Mouse (Mus musculus) thymus, adult 18-20 months (tissue): ENCODE results near the gene Efcab1.
"Not testable (repeated sequence)": the region's sequence is repeated elsewhere in the genome, so short reads cannot be mapped to it uniquely, and the experiment has no call there.

Experiments used
- DNase-seq, 2 experiments: peaks; one replicate each; pipeline ENCODE4 v3.0.0; 2022; ENCODE audit warnings: mixed read lengths in 2 of 2

Efcab1 gene

DNA sequence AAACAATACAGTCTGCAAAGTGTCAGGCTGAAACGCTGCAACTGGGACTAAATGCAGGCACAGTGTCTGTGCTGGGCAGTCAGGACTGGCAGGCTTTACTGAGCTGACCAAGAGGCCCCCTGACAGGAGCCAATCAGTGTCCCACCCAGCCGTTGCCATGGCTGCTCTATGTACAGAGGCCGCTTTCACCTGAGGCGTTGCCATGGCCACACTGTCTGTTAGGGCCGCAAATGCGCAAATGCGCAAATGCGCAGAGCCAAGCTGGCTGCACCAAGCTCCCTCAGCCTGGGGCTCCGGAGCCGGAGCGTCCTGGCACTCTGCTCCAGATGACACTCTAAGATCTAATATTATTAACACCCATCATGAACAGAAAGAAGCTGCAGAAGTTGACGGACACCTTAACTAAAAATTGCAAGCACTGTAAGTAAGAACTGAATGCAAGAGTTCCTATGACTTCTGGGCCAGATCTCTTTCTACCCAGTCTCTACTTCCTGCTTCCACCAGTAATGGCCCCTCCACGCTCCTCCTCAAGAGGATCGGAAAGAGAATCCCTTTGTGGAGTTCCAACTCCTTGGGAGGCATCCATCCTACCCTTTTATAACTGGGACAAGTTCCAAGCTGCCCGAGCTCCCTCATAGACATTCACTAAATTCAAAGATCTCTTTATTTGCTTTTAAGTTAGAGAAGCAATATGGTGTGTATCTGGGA lies at the start of gene Efcab1:
TSS of gene Efcab1 (plus strand) at position 214 of the 708 bp plus-strand sequence.
- DNase-seq: no peak

GRCm38 (mm10) chr16:14859443-14859842 lies 47.0 kb upstream of the Efcab1 start:
- no peak for DNase-seq

GRCm38 (mm10) chr16:14884916-14885315 lies 21.5 kb upstream of the Efcab1 start:
- no peak for DNase-seq

DNA sequence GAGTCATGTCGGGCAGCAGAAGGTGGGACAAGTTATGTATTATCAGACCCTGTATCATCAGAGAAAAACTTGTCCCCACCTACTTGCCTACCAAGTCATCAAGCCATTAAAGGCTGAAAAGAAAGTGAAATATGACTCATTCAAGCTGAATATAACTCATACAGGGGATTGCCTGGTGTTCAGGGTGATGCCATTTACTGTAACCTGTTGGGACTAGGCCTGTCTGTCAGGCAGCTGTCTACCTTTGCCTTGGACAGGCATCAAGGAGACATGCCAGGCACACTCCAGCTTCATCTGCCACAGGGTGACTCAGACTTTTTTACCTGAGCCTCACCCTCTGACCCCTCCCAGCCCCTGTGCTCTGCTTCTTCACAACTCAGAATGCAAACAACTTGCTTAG lies 21.0 kb upstream of the Efcab1 start:
- DNase-seq: no peak

DNA sequence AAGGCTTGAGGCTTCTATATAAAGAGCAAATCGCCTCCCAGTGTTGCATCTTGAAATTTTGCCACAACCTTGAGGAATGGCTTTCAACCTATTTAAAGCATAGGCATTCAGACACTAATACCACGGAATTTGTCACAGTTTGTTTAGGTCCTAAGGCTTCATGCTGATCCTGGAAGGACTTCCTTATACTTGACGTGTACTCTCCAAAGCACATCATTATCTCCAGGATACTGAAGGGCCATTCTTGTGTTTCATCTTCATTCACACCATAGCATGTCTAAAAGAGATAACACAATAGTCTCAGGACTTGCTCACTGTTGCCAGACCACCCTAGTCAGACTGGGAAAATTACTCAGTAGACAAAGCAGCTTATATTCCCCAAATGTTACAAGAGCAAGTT lies 13.9 kb upstream of the Efcab1 start:
- no peak for DNase-seq

DNA sequence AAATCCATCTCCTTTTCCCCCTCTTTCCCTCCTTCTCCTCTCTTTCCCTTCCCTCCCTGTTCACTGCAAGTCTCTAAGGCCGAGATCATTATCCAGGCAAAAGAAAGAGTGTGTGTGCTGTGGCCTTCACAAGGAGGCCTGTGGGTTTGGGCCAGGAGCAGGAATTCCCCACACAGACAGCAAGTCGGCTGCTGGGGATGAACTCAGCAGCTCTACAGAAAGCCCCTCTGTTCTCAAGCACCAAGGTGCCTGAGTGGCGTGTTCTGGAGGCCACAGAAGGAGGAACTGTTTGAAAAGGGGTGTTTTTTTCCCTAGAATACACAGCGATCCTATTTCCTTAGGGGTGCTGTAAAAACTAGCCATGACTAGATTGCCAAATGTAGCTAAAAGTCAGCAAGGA lies 12.5 kb upstream of the Efcab1 start:
- no peak for DNase-seq

DNA sequence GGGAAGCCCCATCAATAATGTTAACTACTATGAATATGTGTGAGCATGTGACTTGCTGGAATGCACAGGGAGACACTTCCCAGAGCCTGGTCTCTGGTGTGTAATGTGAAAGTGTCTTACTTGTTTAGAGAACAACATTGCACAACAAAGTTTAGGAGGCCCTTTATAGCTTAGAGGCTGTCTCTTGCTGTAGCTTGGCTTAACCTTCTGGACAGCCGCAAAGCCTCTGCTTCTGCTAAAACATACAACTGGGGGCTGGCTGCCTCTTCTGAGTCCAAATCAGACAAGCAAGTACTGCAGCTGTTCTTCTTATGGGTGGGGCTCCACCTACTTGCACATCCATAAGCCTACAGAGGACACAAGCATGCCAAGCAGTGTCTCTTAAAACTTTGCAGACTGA lies 11.7 kb upstream of the Efcab1 start:
- DNase-seq: no peak

DNA sequence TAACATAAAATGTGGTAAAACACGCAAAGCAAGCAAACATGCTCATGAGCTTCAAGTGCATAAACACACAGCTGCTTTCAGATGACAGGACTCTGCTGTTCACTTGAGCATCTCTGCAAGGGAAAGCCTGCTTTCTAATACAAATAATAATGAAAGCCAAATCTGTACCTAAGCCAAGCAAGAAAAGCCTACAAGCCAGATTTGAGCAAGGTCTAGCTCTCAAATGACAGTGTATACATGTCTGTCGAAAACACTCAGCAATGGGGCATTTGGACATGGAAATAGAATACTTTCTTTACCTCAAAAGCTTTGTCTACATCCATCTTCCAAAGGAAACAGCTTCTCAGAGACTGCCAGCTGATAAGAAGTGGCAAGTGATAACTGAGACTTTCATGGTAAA lies 10.9 kb upstream of the Efcab1 start:
- DNase-seq: no peak

GRCm38 (mm10) chr16:14930711-14931110 lies 24.3 kb downstream of the Efcab1 start:
- not testable (repeated sequence) for DNase-seq

- DNase-seq: not testable (repeated sequence)
Observed at GRCm38 (mm10) chr16:14936478-14937166, 30.2 kb downstream of the Efcab1 start.

DNA sequence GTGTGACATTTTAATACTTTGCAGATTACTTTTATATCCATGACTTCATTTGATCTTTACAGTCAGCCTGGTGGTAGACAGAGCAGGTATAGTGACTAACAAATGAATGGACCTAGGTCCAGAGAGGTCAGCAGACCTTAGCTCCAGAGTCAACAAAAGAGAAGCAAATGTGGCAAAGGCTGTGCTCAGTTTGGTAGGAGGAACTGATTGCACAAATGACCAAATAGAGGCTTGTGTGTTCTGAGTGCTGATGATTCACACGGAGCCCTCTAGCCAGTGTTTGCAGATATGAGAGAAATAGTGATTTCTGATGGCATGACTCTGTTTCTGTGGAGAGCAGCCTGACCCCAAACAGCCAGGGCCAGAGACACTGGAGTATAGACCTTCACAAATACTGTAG lies 33.1 kb downstream of the Efcab1 start:
- no peak for DNase-seq

DNA sequence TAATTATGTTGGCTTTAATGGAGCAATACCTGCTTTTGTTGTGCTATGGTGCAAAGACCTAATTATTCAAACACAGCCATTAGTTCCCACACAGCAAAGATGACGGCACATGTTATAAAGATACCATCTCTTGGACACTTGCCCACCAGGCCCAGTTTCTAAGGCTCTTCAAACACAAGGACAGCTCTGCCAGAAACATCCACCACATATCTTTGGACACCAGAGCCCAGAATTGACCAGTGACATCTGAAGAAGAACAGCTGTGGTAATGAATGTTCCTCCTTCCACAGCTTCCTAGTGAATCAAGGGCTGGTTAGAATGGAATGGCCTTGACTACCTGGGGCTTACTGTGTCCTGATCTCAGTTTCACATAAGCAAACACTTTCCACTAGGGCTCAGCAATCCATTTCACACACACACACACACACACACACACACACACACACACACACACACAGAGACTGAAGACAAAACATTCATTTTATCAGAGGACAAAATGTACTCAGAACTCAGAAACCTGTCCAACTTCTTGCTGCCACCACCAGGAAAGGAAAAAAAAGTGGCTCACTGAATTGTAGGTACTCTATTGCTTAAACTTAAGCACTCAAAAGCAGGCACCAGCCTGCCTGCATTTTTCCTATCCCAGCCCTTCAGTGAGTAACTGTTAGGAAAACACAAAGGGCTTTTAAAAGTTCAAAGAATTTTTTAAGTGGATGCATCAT lies 33.7 kb downstream of the Efcab1 start:
- DNase-seq: no peak

DNA sequence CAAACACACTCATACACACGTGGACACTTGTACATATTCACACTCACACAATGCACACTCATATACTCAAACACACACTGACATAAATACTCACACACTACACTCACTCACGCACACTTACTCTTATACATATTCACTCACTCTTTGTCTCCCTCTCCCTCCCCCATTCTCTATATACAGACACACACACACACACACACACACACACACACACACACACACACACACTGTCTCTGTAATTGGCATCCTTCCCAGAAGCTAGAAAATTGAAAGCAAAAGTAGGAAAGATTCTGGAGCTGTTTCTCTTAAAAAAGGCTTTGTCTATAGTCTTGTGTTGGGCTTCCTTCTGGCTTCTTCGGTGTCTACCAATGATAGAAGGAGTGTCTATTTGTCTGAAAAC lies 34.5 kb downstream of the Efcab1 start:
- DNase-seq: no peak

DNA sequence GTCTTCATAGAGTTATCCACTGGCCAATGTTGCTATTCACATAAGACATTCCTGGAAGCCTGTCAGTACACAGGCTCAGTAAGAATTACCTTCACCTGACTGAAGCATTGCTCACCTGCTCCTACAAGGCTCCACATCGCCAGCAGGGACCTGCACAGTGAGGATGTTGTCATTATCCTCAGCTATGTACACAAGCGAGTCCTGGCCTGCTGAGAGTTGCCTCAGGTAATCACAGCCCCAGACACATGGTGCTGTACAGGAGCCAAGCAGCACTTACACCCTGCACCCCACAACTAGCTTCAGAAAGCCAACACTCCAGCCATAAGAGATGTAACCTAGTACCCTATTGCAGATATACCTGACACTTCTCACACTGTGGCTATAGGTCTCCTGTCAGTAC lies 37.1 kb downstream of the Efcab1 start:
- no peak for DNase-seq

DNA sequence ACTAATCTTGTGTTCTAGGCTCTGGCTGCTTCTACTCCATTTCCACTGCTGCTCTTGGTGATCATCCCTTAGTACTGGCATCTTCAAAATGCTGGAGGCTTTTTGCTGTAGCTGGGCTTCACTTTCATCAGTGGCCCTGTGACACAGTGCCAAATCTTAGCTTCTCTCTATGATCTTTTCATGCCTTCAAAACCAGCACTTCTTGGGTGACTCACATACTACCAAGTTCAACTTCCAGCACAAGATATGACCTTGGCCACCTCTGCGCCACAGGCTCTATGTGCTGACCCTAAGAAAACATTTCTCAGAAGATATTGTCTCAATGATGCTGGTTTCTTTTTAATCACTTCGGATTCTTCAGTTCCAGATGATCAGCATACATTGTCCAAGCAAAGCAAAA lies 41.2 kb downstream of the Efcab1 start:
- DNase-seq: not testable (repeated sequence)

DNA sequence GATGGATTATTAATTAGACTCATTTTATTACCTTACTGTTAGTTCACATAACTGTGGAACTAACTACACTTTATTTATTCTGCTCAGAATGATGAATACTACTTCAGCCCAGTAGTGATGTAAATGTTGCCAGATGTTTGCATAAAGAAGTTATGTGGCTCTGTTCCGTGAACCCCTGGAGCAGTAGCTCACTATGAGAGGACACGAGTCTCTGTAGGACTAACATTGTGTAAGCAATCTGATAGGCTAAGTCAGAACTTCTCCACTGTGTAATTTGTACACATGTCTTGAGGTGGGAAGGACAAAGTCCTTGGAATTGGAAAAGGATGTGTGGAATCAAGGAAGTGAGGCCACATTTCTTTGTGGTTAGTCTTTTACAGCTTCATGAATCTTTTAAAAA lies 45.5 kb downstream of the Efcab1 start:
- no peak for DNase-seq

GRCm38 (mm10) chr16:14959743-14960142 lies 53.3 kb downstream of the Efcab1 start:
- no peak for DNase-seq

DNA sequence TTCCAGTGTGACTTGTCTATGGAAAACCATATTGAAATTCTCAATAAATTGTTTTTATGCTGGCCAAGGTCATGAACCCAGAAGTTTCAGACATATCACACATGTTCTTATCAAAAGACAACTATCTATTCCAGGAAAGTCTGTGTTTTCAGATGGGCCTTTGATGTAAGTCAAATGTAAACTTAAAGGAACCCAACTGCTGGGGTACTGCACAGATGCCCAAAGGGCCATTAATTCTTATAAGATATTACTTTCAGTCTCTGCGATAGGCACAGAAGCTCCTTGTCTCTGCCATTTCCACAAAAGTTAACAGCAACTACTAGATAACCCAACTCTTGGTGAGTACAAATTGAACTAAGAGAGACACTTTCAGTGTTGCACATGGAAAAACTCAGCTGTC lies 67.3 kb downstream of the Efcab1 start:
- DNase-seq: no peak

- no peak for DNase-seq
Observed at GRCm38 (mm10) chr16:14979228-14979627, 72.8 kb downstream of the Efcab1 start.

DNA sequence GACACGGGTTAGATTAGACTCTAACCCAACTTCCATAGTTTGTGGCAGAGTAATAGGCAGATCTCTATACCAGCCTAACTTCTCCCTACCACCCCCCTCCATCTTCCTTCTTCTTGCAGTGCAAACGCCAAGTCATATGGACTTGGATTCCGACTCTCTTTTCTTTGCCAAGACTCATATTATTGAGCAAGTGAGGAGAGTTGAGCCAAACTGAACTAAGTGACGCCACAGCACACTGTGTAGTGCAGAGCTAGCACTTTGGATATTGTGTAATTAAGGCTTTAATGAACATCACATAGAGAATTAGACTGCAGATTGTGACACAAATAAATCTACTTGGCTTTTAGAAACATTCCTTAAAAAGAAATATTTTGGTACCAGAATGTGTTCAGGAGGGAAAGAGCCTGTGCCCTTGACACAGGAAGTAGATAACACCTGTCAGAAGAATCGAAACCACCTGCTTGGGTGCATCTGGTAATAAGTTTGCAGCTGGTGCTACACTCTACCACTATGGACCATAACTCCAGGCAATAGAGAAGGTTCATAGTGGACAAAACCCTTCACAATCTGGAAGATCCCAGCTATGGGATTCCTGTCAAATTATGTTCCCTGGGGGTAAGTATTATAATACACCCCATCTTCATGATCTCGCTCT lies 83.3 kb downstream of the Efcab1 start:
- no peak for DNase-seq

DNA sequence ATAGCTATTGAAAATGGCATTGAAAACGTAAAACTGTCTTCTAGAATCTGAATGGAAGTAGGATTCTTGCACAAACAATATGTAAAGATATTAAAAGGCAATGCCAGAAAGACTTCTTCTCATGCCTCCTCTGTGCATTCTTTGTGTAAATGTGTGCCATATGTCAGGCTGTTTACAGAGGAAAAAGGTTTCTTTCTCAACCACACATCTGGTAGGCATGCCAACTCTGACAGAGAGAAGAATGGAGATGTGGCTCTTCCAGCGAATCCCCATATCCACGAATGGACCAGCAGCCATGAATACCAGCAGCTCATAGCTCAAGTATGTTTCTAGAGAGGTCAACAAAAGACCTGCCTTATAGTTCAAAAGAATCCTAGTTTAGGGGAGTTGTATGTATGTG lies 84.6 kb downstream of the Efcab1 start:
- no peak for DNase-seq

DNA sequence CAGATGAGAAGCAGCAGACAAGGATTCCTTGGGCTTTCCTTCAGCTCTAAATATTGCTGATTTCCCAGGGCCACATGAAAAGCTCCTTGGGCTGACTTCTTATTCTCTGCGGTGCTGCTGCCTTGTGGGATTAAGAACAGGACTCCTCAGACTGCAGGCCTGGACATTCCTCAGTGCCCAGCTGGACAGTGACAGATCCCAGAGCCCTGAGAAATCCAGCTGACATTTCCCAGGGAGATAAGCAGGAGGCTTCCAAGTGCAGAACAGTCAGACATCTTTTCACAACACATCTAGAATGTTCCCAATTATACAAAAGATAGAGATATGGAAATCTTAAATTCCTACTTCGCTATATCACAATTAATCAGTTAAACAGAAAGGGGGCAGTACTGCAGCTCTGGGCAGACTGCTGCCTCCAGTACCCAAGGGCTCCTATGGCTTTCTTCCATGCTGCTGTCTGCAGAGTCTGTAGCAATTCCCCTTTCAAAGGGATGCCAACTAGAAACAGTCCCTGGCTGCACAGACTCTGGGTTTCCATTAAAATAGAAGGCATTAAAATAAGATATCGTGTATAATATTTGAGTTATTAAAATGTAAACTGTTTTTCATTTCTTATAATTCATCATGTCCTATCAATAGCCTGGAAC lies 86.2 kb downstream of the Efcab1 start:
- no peak for DNase-seq

DNA sequence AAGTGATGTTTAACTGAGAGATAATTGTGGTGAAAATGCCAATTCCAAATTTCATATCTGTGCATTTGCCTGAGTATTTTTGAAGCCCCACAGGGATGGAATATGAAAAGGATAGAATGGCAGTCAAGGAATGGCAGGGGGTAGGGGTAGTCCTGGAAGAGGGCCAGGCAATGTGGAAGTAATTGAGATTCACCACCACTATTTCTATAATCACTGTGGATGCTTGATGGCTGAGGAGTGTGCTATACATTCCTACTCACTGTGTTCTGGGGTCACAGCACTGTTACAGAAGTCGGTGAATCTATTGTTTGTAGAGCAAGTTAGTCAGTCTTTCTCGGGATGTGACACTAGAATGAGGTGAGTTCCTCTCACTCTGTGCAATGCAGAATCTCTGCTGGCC lies 108.3 kb downstream of the Efcab1 start:
- DNase-seq: no peak
